Mouse (Mus musculus): ENCODE results near the gene Lmf1. TPM values are rescaled to one million over a fixed set of nuclear protein-coding genes. Genes with fewer than 3 reads are reported as not detected.

Lmf1 gene
- polyA plus RNA-seq (2012; ENCODE audit: insufficient read depth, insufficient read length, missing spikeins), result 21.4 and 22.5 TPM in 2 replicates

- no peak within 1 kb of the TSS for H3K27ac ChIP-seq (ENCODE audit: insufficient read depth, low read depth, low read length)
- H3K4me1 ChIP-seq (ENCODE audit: control insufficient read depth, insufficient read depth, low read length), result peaks cover 9% of the 10 kb centered on the region
- no peak for TF ChIP-seq POLR2A (IDR thresholded peaks at IDR 0.05; ENCODE audit: borderline replicate concordance, low read depth, low read length)
- no peak for TF ChIP-seq CTCF (IDR thresholded peaks at IDR 0.05; ENCODE audit: low read depth, low read length)
- H3K4me3 ChIP-seq (ENCODE audit: insufficient read depth, low read length), result peak within 1 kb of the TSS; percentile 83
These were observed at the start of gene Lmf1 for GRCm38 (mm10) chr17:25578920-25579319. Gene Lmf1 (plus strand): TSS chr17:25579085.

GRCm38 (mm10) chr17:25530357-25531022 is 48.4 kb upstream of the Lmf1 start:
- Histone ChIP-seq H3K27ac (ENCODE audit: insufficient read depth, low read depth, low read length) (no peak overlapping the region), H3K4me3 (ENCODE audit: insufficient read depth, low read length) (no peak overlapping the region), H3K4me1 (ENCODE audit: control insufficient read depth, insufficient read depth, low read length) (no peaks in the 10 kb centered on the region)
- no peak for TF ChIP-seq CTCF (IDR thresholded peaks at IDR 0.05; ENCODE audit: low read depth, low read length)
- no peak for TF ChIP-seq POLR2A (IDR thresholded peaks at IDR 0.05; ENCODE audit: borderline replicate concordance, low read depth, low read length)

- Histone ChIP-seq H3K4me3 (ENCODE audit: insufficient read depth, low read length) (no peak overlapping the region), H3K27ac (ENCODE audit: insufficient read depth, low read depth, low read length) (no peak overlapping the region), H3K4me1 (ENCODE audit: control insufficient read depth, insufficient read depth, low read length) (no peaks in the 10 kb centered on the region)
- no peak for TF ChIP-seq CTCF (IDR thresholded peaks at IDR 0.05; ENCODE audit: low read depth, low read length)
- no peak for TF ChIP-seq POLR2A (IDR thresholded peaks at IDR 0.05; ENCODE audit: borderline replicate concordance, low read depth, low read length)
These were observed 39.7 kb upstream of the Lmf1 start for GRCm38 (mm10) chr17:25538945-25539875.

GRCm38 (mm10) chr17:25540731-25541130 is 38.2 kb upstream of the Lmf1 start:
- Histone ChIP-seq H3K4me3 (ENCODE audit: insufficient read depth, low read length) (no peak overlapping the region), H3K4me1 (ENCODE audit: control insufficient read depth, insufficient read depth, low read length) (no peaks in the 10 kb centered on the region), H3K27ac (ENCODE audit: insufficient read depth, low read depth, low read length) (no peak overlapping the region)
- TF ChIP-seq CTCF (IDR thresholded peaks at IDR 0.05; ENCODE audit: low read depth, low read length) (no peak), POLR2A (IDR thresholded peaks at IDR 0.05; ENCODE audit: borderline replicate concordance, low read depth, low read length) (no peak)

- no peaks in the 10 kb centered on the region for H3K4me1 ChIP-seq (ENCODE audit: control insufficient read depth, insufficient read depth, low read length)
These were observed 37.1 kb upstream of the Lmf1 start for GRCm38 (mm10) chr17:25541768-25542167.

GRCm38 (mm10) chr17:25547026-25547425 is 31.9 kb upstream of the Lmf1 start:
- Histone ChIP-seq H3K4me1 (ENCODE audit: control insufficient read depth, insufficient read depth, low read length) (no peaks in the 10 kb centered on the region), H3K4me3 (ENCODE audit: insufficient read depth, low read length) (no peak overlapping the region), H3K27ac (ENCODE audit: insufficient read depth, low read depth, low read length) (no peak overlapping the region)
- TF ChIP-seq POLR2A (IDR thresholded peaks at IDR 0.05; ENCODE audit: borderline replicate concordance, low read depth, low read length), result no peak
- TF ChIP-seq CTCF (IDR thresholded peaks at IDR 0.05; ENCODE audit: low read depth, low read length), result no peak

More at GRCm38 (mm10) chr17:25541768-25542167, 37.1 kb upstream of the Lmf1 start:
- Histone ChIP-seq H3K27ac (ENCODE audit: insufficient read depth, low read depth, low read length) (no peak overlapping the region), H3K4me3 (ENCODE audit: insufficient read depth, low read length) (no peak overlapping the region)
- no peak for TF ChIP-seq POLR2A (IDR thresholded peaks at IDR 0.05; ENCODE audit: borderline replicate concordance, low read depth, low read length)
- TF ChIP-seq CTCF (IDR thresholded peaks at IDR 0.05; ENCODE audit: low read depth, low read length), result no peak

- Histone ChIP-seq H3K27ac (ENCODE audit: insufficient read depth, low read depth, low read length) (no peak overlapping the region), H3K4me3 (ENCODE audit: insufficient read depth, low read length) (no peak overlapping the region), H3K4me1 (ENCODE audit: control insufficient read depth, insufficient read depth, low read length) (no peaks in the 10 kb centered on the region)
- TF ChIP-seq CTCF (IDR thresholded peaks at IDR 0.05; ENCODE audit: low read depth, low read length), result no peak
- no peak for TF ChIP-seq POLR2A (IDR thresholded peaks at IDR 0.05; ENCODE audit: borderline replicate concordance, low read depth, low read length)
These were observed 28.9 kb upstream of the Lmf1 start for GRCm38 (mm10) chr17:25550020-25550419.

- TF ChIP-seq CTCF (IDR thresholded peaks at IDR 0.05; ENCODE audit: low read depth, low read length) (no peak), POLR2A (IDR thresholded peaks at IDR 0.05; ENCODE audit: borderline replicate concordance, low read depth, low read length) (no peak)
- no peaks in the 10 kb centered on the region for H3K4me1 ChIP-seq (ENCODE audit: control insufficient read depth, insufficient read depth, low read length)
- no peak overlapping the region for H3K4me3 ChIP-seq (ENCODE audit: insufficient read depth, low read length)
- no peak overlapping the region for H3K27ac ChIP-seq (ENCODE audit: insufficient read depth, low read depth, low read length)
These were observed 27.6 kb upstream of the Lmf1 start for GRCm38 (mm10) chr17:25551313-25551712.

GRCm38 (mm10) chr17:25555159-25555558 is 23.7 kb upstream of the Lmf1 start:
- Histone ChIP-seq H3K4me3 (ENCODE audit: insufficient read depth, low read length) (no peak overlapping the region), H3K4me1 (ENCODE audit: control insufficient read depth, insufficient read depth, low read length) (no peaks in the 10 kb centered on the region), H3K27ac (ENCODE audit: insufficient read depth, low read depth, low read length) (no peak overlapping the region)
- TF ChIP-seq CTCF (IDR thresholded peaks at IDR 0.05; ENCODE audit: low read depth, low read length), result no peak
- TF ChIP-seq POLR2A (IDR thresholded peaks at IDR 0.05; ENCODE audit: borderline replicate concordance, low read depth, low read length), result no peak
